Mouse (Mus musculus) NIH3T3 (cell line): ENCODE measurements at regions not wholly inside any gene's neighbourhood (a gene's known extent, or its start where the extent isn't known, plus 50 kb on each side); places are given as distances from the start of the nearest gene placed in this dataset.

Experiments used
- DNase-seq: peaks from one replicate; pipeline ENCODE4 v3.0.0-alpha.2; 2012; ENCODE audit warnings: low read depth

DNA sequence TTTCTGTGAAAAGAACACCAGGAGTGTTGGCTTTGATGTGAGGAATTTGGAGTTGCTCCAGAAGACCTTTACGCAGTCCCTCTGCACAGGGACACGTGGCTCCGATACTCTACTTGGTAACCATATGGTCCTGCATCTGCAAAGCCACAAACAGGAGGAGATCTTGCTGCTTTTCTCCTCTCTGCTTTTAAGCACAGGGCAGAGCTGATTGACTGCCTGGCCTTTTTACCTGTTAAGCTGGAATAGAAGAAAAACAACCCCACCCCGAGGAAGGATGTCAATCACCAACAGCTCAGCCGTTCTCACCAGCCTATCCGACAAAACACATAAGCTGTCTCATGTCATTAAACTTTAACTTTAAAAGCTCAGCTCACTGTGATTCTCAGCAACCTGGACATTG, 106.8 kb upstream of the Kit start:
- DNase-seq: no peak

DNA sequence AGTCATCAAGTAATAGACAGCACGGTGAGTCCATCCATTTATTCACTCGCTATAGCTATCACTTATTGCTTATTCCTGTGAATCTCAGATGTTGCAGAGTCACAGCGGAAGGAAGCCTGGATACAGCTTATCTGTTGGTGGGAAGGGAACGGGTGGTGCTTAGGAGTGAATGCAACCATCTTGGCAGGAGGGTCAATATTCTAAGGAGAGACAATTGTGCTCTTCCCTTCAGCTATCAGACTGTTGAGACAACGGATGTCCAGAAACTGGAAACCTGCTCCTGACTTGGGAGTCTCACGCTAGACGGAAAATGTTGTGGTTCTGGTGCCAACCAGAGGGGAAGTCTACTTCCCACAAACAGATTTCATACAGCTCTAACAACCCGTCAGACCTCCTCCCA, 103.7 kb upstream of the Kit start:
- no peak for DNase-seq

GRCm38 (mm10) chr5:75472484-75472883, 102.2 kb upstream of the Kit start:
- DNase-seq: no peak

DNA sequence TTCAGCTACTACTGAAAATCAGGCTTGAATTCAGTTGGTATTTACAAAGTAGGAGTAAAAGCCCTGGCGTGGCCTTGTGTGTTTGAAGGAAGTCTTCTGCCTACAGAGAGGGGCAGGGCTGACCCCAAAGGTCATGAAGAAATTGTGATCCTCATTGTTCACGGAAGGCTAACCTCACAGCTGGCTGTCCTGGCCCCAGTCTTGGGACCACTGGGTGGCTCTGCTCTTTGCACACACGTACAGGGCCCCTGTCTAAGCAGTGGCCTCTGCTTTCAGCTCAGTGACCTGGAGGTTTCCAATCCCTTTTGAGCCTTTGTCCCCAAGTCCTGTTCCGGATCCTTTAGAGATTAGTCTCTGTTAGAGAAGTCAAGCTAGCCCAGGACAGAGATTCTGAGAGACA, 99.3 kb upstream of the Kit start:
- DNase-seq: no peak

DNA sequence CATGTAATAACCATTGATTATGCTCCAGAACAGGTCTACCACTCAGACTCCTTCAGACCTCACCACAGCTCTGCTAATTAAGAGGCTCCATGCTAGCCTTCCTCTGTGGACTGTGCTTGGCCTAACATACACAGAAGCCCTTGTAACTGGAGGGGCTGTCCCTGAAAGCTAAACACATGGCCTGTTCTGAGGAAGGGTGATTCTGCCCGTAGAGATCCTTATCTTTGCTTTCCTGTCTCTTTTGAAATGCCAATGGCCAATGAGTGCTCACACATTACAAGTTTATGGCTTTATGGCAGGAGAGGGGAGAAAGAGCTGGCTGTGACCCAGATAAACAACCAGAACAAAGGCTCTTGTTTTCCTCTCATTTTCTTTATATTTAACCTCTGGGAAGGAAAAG, 96.2 kb upstream of the Kit start:
- no peak for DNase-seq

GRCm38 (mm10) chr5:75479149-75479548, 95.6 kb upstream of the Kit start:
- no peak for DNase-seq

- no peak for DNase-seq
Observed at GRCm38 (mm10) chr5:75481595-75481994, 93.1 kb upstream of the Kit start.

DNA sequence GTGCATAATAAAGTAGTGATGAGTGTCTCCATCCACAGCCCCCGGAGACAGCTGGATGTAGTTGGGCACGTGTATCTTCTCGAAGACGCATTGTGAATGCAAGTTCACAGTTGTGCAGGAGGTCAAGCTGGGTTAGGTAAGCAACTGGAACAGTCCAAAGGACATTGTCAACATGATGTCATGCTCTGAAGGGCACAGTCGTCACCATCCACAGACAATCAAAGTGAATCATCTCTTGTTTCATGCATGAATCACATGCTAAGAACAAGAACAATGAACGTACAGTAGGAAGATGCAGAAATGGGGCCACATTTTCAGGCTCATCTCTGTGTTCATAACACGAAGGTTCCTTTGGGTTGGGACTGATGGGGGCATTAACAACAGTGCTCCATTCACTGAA, 90.4 kb upstream of the Kit start:
- DNase-seq: no peak

DNA sequence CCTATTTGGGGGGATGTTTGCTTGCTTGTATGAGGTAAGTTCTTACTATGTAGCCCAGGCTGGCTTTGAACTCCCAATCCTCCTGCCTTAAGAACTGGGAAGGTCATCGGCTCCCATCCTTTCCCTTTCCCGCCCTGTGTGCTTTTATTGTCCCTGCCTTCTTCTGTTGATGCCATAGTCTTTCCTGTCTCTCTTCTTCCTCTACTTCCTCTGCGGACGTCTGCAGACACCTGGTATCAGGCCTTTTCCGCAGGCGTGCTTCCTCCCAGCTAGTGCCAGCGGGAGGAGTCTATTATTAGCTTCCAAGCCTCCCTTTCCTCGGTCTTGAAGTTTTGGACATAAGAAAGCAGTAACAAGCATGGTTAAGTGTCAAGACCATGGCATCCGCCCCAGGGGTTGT, 83.9 kb upstream of the Kit start:
- no peak for DNase-seq

DNA sequence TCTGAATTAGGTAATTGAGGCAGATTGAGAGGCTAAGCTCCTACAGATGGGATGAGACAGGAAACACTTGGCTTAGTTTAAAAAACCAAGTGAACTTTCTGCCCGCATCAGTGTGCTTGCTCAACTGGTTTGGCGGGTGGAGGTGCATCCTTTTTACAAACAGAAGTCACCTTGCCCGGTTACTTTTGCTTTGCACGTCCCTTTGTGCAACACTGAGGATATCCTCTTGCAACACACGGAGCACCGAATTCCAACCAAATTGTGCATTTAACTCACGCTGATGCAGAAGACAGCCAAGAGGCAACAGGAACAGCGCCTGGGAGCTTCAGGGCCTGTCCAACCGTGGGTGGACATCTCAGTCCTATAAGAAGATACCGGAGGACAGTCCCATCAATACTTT, 80.6 kb upstream of the Kit start:
- no peak for DNase-seq

DNA sequence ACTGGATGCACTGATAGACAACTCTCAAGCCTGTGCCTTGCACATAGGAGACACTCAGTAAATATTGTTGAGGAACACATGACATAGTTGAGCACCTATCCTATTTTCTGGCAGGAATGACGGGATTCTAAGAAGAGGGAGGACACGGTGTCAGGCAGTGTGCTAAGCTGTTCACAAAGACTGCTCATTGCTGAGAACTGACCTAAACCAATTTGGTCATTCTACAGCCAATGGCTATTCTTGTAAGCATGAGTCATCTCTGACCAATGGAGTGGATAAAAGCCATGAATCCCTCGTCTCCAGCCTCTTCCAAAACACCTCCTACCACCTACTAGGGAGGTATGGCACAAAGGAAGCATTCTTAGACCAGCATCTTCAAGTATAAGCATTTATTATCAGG, 75.7 kb upstream of the Kit start:
- no peak for DNase-seq

GRCm38 (mm10) chr5:75499695-75500094, 75.0 kb upstream of the Kit start:
- no peak for DNase-seq

DNA sequence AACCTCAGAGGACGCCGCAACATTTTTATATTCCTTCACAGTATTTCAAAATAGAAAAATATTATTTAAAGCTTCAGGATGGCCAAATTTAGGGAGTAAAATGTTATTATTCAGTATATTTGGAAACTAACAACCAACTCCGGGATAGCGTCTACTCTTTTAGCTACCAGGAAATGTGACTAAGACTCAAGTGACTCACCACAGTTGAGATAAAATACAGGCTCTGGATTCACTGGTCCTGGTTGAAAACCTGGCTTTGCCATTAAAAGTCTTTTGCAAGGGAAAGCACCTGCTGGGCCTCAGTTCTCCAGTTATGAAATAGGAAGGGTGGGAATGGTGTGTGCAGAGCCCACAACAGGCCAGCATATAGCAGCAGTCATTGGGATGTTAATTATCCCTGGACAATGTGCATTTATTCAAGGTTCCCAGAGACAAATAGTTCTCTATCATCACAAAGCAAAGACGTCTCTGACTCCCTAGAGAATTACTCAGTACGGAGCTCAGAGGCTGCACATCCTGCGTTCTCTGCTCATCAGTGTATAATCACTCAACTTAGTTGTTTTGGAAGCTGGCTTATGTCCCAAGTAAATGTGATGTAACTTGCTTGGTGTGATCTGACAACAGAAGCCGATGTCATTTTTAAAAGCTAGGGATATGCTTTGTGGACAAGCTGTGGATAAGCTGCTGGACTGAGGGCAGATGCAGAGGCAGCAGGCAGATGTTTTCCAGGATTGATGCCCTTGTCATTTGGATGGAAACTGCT, 73.9 kb upstream of the Kit start:
- DNase-seq: no peak

- DNase-seq: no peak
Observed at GRCm38 (mm10) chr5:75503673-75504072, 71.0 kb upstream of the Kit start.

- DNase-seq: no peak
Observed at GRCm38 (mm10) chr5:75512521-75513422, 61.9 kb upstream of the Kit start.

- DNase-seq: no peak
Observed at GRCm38 (mm10) chr5:75518213-75518612, 56.5 kb upstream of the Kit start.

GRCm38 (mm10) chr5:75523041-75523678, 51.6 kb upstream of the Kit start:
- DNase-seq: no peak
